Mouse (Mus musculus) cerebellum, postnatal 10 days (tissue): ENCODE results near the gene Dph3.

ENCODE experiments used
- DNase-seq, 2 experiments: peaks; one replicate each; pipeline ENCODE4 v3.0.0; 2021; ENCODE audit warnings: mixed read lengths in 2 of 2

Dph3 gene

DNA sequence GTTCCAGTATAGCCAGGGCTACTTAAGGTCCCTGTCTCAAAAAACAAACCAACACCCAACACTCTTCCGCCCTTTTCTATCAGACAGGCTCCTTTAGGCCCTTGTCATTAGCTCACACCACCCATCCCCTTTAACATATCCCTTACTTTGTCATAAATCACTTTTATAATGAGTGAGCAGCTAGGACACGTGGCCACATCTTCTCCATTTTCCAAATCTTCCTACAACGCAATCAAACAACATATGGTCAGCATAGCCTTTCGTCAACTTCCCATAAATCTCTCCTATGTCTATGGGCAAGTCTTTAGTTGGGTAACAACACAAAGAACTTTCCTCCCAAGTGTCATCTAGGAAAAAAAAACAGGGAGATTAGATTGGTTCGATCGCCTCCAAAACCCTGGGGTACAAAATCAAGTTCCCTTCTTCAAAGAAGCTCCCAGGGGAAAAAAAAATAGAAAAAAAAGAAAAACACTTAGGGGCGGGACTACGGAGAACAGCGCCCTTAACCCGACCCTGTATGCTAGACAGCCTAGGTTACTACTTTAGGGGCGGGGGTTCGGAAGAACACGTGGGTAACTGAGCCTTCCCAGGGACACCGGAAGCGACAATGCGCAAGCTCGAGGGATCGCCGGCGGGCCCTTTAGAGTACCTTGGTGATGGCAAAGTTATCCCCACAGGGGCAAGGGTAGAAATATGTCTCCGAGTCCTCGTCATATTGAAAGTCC is 606 bp downstream of the Dph3 start, which contains the start of gene Oxnad1:
Gene Oxnad1 (plus strand): TSS at position 614 of the 725 bp plus-strand sequence.
- DNase-seq: no peak

DNA sequence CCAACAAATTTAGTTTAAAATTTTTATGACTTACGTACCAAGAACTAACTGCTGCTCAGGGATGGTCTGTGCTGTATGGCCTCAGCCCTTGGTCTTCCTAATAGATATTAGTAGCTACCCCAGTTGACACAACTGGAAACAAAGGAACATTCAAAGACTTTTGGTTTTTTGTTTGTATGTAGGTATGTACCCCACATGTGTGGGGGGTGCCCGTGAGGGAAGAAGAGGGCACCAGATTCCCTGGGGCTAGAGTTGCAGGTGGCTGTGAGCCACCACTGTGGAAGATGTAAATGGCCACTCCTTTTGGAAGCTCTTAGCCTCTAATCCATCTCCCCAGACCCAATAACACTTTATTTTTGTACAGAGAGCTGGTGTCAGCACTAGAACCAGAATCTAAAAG is 2.1 kb downstream of the Dph3 start:
- no peak for DNase-seq

DNA sequence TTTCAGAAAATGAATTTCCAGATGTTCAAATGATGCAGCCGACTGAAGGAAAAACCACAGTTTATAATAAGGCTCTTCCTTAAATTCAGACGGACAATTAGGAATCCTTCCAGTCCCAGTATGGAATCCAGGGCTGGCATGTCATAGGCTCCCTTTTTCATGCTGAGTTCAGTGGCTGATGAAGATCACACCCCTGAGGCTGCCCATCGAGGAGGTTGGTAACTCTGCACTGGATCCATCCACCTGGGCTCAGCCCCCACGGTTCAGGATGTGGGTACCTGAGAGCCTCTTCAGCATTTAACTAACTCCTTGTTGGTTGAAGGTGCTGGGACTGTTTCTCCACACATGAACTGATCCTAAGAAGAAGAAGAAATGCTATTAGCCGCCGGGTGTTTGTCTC is 2.6 kb downstream of the Dph3 start:
- no peak for DNase-seq

DNA sequence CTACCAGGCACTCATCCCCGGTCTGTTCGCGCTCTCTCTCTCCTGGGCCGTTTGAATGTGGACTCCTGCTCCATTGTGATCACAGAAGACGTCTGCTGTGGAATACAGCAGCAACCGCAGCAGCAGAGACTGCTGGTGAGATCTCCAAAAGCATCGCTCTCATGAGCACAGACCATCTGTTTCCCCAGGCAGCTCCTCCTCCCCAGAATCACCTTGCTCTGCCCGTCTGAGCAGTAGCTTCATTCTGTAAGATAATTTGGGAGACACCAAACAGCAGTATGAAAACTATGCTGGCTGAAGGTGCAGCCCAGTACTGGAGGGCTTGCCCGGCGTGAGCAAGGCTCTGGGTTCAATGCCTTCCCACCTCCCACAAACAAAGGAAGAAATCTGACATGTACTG is 4.5 kb downstream of the Dph3 start:
- DNase-seq: no peak

DNA sequence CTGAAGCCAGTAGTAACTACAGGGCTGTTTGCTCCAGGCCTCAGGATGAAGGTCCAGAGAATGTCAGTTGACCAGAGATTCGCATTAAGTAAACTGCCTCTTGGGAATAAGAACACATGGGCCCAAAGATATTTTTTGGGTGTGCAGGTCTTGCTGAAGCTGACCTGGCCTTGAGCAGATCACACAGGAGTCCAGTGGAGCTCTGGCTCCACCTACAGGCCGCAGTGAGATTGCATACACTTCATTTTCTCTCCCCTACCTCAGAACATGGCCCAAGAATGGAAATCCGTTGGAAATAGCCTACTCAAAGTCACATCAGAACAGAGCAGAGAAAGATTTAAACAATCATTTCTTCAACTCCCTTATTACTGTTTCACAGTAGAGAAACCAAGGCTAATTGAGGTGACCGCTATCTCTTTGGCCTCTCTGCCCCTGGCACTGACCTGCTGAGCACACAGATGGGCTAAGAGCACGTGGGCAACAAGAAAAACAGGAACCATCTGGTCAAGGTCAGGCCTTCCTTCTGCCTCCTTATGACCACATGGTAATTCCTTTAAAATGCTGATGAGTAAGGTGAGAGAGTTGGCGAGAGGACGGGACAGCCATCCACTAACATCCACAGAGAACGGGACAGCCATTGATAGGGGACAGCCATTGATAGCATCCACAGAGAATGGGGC is 8.5 kb downstream of the Dph3 start:
- DNase-seq: peak; percentile 88 to 90

DNA sequence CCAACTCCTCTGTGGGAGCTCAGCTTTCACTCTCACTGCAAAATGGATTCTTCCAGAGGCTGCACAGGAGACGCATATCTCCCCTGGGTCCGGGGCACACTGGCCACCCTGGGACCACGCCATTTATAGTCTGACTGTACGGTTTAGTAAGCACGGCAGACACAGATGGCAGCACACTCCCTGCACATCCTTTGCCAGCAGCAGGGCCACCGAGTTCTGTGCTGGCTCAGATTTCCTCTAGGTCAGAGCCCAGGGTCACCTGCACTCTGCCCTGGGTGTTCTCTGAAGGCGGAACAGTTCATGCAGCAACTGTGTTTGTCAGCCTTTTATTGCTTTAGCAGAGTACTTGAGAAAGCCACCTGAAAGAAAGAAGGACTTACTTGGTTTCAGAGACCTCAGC is 11.6 kb downstream of the Dph3 start:
- DNase-seq: peak; percentile 60 to 64

DNA sequence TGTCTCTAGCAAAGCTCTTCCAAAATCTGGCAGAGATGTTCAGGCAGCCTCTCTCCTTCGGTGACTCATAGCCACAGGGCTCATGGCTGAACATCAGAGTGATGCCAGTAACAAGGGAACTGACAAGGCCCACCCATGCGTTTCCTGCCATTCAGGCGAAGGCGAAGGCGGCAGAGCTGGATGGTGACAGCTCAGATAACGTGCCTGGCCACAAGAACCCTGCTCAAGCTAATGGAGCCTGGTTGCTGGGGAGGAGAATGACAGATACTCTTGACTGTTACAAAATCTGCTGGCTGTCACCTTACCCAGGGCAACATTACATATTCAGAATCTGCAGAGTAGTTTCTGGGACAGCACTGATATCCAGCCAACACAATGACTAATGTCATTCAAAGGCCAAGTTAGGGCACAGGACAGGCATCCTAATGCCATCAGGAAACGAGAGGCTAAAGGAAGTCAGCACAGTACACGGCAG is 12.3 kb downstream of the Dph3 start:
- DNase-seq: peak; percentile 59 to 68

DNA sequence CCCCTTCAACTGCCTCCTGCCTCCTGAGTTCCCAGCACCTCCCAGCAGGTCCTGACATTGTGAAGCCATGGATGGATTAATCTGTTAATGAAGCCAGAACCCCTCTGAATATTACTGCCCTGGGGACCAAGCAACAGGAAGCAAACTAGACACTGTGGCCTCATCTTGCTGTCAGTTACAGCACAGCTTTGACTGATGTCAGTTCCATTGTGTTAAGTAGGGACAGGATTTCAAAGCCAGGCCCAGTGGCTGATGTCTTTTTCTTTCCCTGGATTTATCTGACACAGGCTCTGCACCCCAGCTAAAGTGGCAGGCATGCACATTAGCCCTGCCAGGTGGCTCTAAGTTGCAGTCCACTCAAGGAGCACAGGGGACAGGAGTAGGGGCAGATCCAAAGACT is 12.7 kb downstream of the Dph3 start:
- DNase-seq: no peak

DNA sequence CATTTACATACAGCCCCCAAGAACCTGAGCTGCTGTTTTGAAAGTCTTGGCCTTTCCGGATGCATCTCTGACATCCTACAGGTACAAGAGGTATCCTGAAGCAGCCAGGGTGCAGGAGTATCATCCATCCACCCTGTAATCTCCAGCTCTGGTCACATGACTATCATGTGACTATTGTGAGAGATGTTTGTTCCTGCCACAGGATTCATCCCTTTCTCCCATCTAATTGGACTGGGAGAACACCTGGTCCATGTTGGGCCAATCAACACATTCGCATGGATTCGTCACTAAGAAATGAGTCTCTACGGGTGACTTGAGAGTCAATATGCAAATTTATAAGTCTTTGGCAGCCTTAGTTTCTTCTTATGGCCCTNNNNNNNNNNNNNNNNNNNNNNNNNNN is 24.1 kb downstream of the Dph3 start:
- DNase-seq: no peak

DNA sequence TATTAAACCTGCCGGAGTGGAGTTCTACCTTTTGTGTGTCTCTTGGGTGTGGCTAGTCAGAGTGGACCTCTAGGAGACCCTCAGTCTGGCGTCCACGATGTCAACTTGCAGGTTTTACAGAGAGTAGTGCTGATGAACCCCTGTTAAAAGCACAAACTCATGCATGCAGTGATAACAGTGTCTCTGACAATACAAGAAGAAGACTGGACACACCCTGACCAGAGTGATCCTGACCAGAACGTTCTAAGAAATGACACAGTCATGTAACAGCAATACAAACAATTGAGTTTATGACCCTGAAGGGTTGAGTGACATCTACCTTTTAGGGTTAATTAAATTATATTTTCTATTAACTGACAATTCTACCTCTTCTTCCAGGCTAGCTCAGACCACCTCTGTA is 27.9 kb downstream of the Dph3 start:
- no peak for DNase-seq

DNA sequence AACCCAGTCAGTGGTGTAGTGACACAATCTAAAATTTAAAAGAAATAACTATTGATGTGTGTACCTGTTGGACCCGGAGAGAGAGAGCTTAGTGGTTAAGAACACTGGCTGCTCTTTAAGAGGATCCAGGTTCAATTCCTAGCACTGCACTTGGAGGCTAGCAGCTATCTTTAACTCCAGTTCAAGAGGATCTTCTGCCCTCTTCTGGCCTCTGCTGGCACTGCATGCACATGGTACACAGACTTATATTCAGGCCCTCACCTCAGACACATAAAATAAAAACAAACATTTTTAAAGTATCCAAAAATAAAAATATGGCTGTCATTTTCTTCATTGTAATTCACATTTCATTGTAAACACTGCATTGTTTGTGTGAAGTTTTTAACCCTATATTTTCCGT is 28.9 kb downstream of the Dph3 start:
- DNase-seq: peak; percentile 64 to 73

DNA sequence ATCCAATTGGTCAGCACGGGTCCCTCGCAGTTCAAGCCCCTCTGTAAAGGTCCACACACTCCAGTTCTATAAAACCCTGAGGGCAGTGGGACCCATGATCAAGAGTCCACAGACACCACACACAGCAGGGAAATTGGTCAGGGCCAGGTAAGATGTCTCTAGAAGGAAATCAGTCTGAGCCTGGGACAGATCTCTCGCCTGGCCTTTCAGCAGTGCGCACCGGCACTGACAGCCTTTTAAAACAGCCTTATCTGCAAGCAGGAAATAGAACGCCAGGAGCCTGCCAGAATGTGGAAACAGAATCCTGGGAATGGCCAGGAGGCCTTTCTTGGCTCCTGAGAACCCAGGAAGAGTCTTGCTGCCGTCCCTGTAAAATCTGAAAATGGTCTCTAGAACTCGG is 29.7 kb downstream of the Dph3 start:
- no peak for DNase-seq

DNA sequence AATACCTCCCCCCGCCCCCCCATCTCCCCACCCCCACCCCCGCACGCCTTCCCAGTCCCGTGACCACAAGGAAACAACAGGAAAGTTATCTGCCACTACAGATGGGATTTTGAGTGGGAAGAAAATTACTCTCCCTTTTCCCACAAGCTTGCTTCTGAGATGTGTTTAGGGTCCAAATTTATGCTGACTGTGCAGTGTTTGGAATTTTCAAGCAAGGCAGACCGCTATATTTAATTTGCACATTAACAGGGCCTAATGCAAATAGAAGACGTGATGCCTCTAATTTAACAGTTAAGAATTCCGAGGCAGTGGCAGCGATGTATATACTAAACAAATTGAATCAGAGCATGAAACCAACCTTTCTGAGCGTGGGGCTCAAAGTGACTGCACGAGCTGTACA is 30.7 kb downstream of the Dph3 start:
- no peak for DNase-seq

DNA sequence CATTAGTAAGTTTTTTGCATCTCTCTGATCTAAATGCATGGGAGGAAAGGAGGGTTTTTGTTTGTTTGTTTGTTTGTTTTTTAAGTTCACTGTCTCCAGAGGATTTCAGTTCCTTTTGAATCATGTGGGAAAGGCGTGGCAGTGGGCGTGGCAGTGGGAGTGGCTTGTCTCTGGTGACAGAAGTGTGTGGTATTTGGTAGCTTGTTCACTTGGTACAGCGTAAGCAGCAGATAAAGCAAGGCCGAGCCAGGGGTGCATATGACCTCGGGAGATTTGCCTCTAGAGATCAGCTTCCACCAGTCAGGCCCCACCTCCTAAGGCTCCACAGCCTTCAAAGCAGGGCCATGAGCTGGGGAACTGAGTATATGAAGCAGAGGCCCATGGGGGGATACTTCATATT is 31.6 kb downstream of the Dph3 start:
- no peak for DNase-seq

DNA sequence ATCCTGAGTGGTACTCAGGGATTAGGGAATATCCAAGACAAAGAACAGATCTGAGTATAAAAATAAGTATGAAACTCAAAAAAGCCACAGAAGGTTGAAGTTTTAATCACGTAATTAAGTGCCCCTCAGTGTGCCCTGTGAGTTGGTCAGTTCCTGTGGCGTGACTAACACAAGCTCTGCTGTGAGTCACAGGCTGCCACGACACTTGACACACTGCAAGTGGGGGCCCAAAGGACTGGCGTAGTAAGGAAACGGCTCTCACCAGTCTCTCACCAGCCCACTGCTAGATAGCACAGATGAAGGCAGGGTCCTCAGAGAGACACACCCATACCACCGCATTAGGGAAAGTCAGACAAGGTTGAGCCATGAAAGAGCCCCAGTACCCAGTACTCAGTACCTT is 35.4 kb downstream of the Dph3 start:
- no peak for DNase-seq

DNA sequence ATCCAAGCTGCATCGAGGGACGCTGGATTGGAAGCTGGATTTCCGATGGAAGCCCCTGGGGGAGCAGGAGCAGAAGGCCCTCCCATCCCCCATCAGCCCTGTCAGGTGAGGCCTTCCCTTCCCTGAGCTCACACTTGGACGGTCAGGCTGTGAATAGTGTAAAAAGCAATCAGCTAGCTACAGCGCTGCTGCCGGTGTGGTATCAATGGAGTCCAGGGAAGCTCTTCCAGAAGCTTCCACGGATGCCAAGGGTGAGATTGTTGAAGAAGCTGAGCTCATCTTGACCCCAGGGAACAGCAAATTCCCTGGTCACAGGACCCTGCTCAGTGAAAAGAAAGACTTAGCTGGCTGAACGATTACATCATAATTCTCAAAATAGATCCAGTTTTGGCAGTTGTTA is 39.2 kb downstream of the Dph3 start:
- DNase-seq: no peak

DNA sequence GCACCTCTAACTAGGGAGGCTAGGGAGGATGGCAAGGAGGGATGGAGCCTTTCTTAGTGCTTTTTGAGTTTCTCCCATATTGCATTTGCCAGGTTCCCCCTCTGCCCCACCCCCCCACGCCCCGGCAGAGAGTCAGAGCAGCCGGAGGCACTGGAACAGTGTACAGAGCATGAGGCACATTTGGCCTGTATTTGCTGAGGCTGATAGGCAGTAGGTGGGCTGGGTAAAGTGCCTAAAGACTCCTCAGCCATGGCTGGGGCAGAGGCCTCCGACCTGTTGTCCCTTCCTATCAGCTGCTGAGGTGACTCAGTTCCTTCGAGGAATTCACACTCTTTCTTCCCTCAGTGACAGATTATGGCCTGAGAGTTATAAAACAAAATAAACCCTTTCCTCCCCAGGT is 43.4 kb downstream of the Dph3 start:
- DNase-seq: no peak

DNA sequence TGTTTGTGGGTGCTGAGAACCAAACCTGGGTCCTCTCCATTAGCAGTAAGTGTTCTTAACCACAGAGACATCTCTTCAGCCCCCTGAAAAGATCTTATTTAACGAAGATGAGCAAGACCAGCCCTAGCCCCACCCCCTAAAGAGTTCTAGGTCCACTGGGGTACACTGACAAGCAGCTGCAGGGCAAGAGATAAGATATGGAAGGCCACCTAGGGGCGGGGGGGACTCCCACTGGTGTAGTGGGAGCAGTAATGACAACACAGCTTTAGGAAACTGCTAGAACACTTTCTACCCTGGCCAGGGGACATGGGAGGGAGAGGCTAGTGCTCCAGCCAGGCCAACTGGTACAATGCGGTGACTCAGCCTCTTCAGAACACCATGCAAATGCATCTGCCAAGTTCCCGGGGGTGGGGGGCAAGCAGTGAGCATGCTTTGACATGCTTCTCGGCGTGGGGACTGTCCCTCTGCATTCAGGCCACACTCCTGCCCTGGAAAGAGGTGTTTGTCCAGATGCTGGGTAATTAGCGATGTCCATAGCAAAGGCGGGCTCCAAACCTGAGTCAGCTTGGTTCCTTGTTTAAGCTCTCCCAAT is 47.8 kb downstream of the Dph3 start:
- DNase-seq: no peak

DNA sequence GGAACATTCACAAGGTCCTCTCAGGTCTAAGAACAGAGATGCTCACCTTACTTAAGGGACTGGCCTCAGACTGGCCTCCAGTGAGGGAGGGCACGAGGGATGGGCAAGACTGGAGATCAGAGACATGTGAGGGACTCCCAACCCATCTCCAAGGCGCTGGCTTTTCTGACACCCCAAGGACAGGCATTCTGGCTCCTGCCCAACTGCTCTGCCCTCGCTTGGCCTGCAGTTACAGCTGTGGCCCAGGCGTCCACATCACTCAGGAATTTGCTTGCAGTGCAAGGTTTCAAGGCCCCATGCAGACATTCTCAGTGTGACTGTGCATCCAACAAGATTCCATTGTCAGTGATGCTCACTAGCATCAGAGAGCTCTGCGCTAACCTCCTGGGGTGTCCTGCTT is 49.0 kb downstream of the Dph3 start:
- DNase-seq: no peak

DNA sequence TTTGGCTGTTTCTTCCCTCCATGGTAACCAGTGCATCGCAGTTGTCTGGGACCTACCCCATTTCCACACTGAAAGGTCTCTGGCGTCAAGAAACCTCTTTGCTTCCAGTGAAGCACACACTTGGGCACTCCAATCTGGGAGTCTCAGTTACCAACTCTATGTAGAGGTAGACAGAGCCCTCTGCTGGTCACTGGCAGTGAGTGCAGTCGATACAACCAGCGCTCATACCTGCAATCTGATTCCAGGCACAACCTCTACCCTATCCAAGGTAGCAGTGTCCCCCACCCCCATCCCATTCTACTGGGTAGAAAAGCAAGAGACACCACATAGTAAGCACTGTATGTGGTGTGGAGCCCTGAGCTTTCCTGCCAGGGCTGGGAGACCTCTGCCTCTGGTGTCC is 53.0 kb downstream of the Dph3 start:
- peak; percentile 87 to 90 for DNase-seq
